Mouse (Mus musculus): ENCODE data around the gene Tm9sf2.

- TF ChIP-seq CTCF (IDR thresholded peaks at IDR 0.05; ENCODE audit: extremely low read depth, insufficient read depth, low read length) (no peak), POLR2A (IDR thresholded peaks at IDR 0.05; ENCODE audit: extremely low read depth, insufficient read depth, low read length) (no peak)
Measured at GRCm38 (mm10) chr14:122168912-122169311, 62.1 kb downstream of the Tm9sf2 start.

All from cortical plate, adult 2 months (tissue).